Mouse (Mus musculus) neural tube, embryonic 14.5 days (tissue): Measurements from ENCODE around the gene Mmrn2. TPM values are rescaled to one million over a fixed set of nuclear protein-coding genes. Genes with fewer than 3 reads are reported as not detected.

Experiments
- ATAC-seq: fragments of 200-750 bp; cut with Nextera tagmentation; 2 replicates; pipeline ENCODE4 v1.8.0; 2017; ENCODE audit warnings: low read depth, mild to moderate bottlenecking, moderate TSS enrichment, moderate library complexity
- H3K27ac ChIP-seq: fragments of 300-500 bp; sonication (generic); 2 replicates; pipeline ENCODE4 v1.5.1; 2014; ENCODE audit warnings: low read depth, mild to moderate bottlenecking, control low read depth, low read length, moderate library complexity, mixed read lengths
- H3K27me3 ChIP-seq: fragments of 300-500 bp; sonication (generic); 2 replicates; pipeline ENCODE4 v1.6.1; 2014; ENCODE audit warnings: low read length; ENCODE audit not compliant: control insufficient read depth, insufficient read depth
- H3K36me3 ChIP-seq: fragments of 300-500 bp; sonication (generic); 2 replicates; pipeline ENCODE4 v1.6.1; 2014; ENCODE audit warnings: low read length, mixed read lengths; ENCODE audit not compliant: control insufficient read depth, insufficient read depth
- H3K4me1 ChIP-seq: fragments of 300-500 bp; sonication (generic); 2 replicates; pipeline ENCODE4 v1.6.1; 2014; ENCODE audit warnings: low read length; ENCODE audit not compliant: control insufficient read depth, insufficient read depth
- H3K4me2 ChIP-seq: fragments of 300-500 bp; sonication (generic); 2 replicates; pipeline ENCODE4 v1.6.1; 2014; ENCODE audit warnings: mild to moderate bottlenecking, low read depth, low read length, control low read depth
- H3K4me3 ChIP-seq: fragments of 300-500 bp; sonication (generic); 2 replicates; pipeline ENCODE4 v1.5.1; 2014; ENCODE audit warnings: low read depth, low read length, control low read depth, mixed read lengths
- H3K9ac ChIP-seq: fragments of 300-500 bp; sonication (generic); replicated peaks from 2 replicates; pipeline ENCODE4 v1.6.1; 2014; ENCODE audit warnings: low read depth, mild to moderate bottlenecking, control low read depth, low read length, mixed read lengths
- H3K9me3 ChIP-seq: fragments of 300-500 bp; sonication (generic); 2 replicates; pipeline ENCODE4 v1.6.1; 2016; ENCODE audit warnings: low read length; ENCODE audit not compliant: control insufficient read depth
- WGBS: fragments of 180-500 bp; shearing (Covaris S2); extraction: QIAGEN DNeasy Blood & Tissue Kit; methylation state at CpG from one replicate; pipeline ENCODE4 v1.1.7; 2014; 5-methylcytosine and 5-hydroxymethylcytosine counted together
- polyA plus RNA-seq: library from polyadenylated mRNA; unstranded; fragments of >200 nt; fragmentation: Nextera tagmentation; extraction: Ambion mirVana; gene quantifications from 2 replicates; pipeline ENCODE4 v1.2.1, GENCODE M21; 2014

Gene Mmrn2
- 2.4 and 4.3 TPM in 2 replicates for polyA plus RNA-seq

DNA sequence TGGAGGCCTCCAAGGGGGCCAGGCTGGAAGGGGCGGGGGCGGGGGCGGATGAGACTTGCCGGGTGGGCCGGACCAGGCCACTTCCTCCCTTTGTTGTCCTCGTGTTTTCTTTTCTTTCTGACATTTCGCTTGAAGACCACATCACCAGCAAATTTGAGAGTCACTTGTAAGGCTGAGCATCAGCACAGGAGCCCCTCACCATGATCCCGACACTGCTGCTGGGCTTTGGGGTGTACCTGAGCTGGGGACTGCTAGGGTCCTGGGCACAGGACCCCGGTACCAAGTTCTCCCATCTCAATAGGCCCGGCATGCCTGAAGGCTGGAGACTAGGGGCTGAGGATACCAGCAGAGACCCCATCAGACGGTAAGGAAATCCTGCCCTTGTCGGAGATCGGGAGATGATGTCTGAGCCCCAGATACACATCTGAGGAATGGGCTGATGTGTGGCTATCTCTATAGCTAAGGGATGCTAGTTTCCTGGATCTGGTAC, at the start of gene Mmrn2:
TSS of gene Mmrn2 (plus strand) at position 51 of the 490 bp plus-strand sequence.
- Histone ChIP-seq H3K9ac (no peak within 1 kb of the TSS), H3K36me3 (no peaks in the 10 kb centered on the region), H3K9me3 (no peaks in the 10 kb centered on the region), H3K4me2 (peak within 1 kb of the TSS; percentile 9; the same call in 1 of the 2 replicates), H3K27me3 (no peaks in the 10 kb centered on the region), H3K4me1 (peaks cover 4% of the 10 kb centered on the region), H3K4me3 (peak within 1 kb of the TSS; percentile 11; the same call in 1 of the 2 replicates), H3K27ac (no peak within 1 kb of the TSS; the same call in 1 of the 2 replicates)
- no peak for ATAC-seq
- WGBS, result 82% methylated on average over 13 of the region's 13 CpGs

DNA sequence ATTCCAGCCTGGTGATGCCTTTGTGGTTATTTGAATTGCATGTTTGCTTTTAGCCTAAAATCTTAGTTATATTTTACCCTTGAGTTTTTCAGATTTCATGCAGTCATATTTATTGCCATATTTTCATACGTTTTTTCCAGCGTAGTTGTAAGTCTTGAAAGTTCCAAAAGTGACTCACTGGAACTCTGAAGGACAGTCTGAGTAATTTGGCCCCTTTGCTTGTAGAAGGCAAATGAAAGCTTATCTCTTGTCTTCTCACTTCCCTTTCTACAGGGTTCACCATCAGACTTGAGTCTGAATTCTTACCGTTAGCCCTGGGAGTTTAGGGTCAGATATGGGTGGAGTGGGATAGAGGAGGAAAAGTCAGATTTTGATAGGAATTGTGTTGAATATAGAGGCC, 48.7 kb upstream of the Mmrn2 start:
- no peak overlapping the region for H3K9ac ChIP-seq
- H3K4me1 ChIP-seq, result no peaks in the 10 kb centered on the region
- no peak overlapping the region for H3K27ac ChIP-seq
- no peak overlapping the region for H3K4me2 ChIP-seq
- no peak overlapping the region for H3K4me3 ChIP-seq
- ATAC-seq, result no peak
- H3K36me3 ChIP-seq, result peaks cover 32% of the 10 kb centered on the region
- WGBS, result 95% methylated on average over 3 of the region's 3 CpGs
- no peaks in the 10 kb centered on the region for H3K9me3 ChIP-seq
- H3K27me3 ChIP-seq, result no peaks in the 10 kb centered on the region

DNA sequence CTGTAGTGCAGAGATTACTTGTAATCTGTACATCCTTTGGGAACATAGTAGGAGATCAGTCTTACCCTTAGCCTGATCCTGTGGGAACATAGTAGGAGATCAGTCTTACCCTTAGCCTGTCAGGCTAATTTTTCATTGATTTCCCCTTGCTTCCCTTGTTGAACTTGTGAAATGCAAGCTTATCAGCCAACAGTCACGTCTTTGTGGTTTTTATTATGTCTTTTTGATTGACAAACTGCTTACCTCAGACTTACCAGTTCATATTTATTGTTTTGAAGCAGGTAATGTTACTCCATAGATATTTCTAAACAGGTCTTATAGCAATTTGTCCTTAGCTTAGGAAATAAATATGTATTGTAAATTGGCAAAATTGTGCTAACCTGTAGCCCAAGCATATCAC, 47.6 kb upstream of the Mmrn2 start:
- H3K27me3 ChIP-seq, result no peaks in the 10 kb centered on the region
- WGBS, result 93% methylated on average over 1 of the region's 1 CpGs
- H3K9ac ChIP-seq, result no peak overlapping the region
- no peaks in the 10 kb centered on the region for H3K4me1 ChIP-seq
- no peak for ATAC-seq
- H3K36me3 ChIP-seq, result peaks cover 32% of the 10 kb centered on the region
- H3K4me2 ChIP-seq, result no peak overlapping the region
- H3K9me3 ChIP-seq, result no peaks in the 10 kb centered on the region
- H3K27ac ChIP-seq, result no peak overlapping the region
- H3K4me3 ChIP-seq, result no peak overlapping the region

DNA sequence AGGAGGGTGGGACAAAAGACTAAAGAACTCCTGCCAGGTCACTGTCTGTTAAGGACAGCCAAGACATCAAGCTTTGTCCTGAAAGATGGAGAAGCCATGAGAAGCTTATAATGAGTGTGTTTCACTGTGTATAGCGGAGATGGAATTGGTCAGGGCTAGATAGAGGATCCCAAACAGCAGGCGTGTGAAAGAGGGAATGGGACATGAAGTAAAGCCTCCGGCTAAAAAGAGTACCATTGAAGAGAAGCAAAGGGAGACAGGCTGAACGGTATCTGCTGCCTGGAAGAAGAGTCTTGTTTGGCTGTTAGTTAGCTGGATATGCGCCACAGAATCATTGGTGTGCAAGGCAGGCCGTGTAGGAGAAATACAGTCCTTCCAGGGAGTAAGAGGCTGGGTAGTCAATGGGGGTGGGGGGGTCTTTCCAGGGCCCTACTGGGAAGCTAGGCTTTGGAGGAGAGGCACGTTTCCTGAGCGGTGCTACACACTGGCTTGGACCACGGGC, 44.6 kb upstream of the Mmrn2 start:
- Histone ChIP-seq H3K36me3 (peaks cover 29% of the 10 kb centered on the region), H3K9ac (no peak overlapping the region), H3K4me3 (no peak overlapping the region), H3K4me2 (no peak overlapping the region), H3K4me1 (no peaks in the 10 kb centered on the region), H3K9me3 (no peaks in the 10 kb centered on the region), H3K27ac (no peak overlapping the region), H3K27me3 (no peaks in the 10 kb centered on the region)
- WGBS, result 81% methylated on average over 9 of the region's 9 CpGs
- ATAC-seq, result peak; percentile 87

DNA sequence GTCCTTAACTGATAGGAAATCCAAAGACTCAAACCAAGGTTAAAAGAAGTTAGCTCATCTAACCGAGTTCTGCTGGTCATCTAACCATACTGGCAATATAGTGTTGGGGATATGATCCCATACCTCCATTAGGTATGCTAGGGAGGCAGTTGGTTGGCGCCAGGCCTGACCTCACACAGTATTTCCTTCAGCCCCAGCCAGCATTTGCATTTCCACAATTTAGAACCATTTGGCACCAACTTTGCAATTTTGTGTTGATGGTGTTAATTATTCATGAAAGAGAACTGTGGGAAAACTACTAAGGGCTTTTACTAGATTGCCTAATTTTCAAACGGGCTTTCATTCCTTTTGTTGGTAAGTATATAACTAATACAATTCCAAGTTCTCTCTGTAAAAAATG, 43.4 kb upstream of the Mmrn2 start:
- Histone ChIP-seq H3K36me3 (peaks cover 34% of the 10 kb centered on the region), H3K9ac (no peak overlapping the region), H3K4me3 (no peak overlapping the region), H3K4me2 (no peak overlapping the region), H3K27ac (no peak overlapping the region; the same call in 1 of the 2 replicates), H3K27me3 (no peaks in the 10 kb centered on the region), H3K4me1 (no peaks in the 10 kb centered on the region), H3K9me3 (no peaks in the 10 kb centered on the region)
- WGBS, result 79% methylated on average over 3 of the region's 3 CpGs
- ATAC-seq, result peak; percentile 53; the same call in 1 of the 2 replicates

DNA sequence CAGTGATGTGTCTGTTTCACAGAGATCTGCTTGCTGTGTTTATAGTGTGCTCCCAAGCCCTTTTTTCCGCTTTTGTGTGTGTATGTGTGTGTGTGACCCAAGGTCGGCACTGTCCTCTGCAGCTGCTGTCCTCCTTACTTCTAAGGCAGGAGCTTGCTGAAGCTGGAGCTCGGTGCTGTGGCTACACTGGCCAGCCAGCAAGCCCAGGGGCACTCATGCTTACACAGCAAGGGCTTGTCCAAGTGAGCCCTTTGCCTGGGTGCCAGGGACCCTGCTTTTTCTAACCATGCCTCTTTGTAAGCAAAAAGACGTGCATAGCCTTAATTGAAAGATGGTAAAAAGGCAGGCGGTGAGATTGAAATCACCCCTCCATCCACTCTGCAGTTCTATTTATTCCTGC, 42.8 kb upstream of the Mmrn2 start:
- H3K4me2 ChIP-seq, result no peak overlapping the region
- H3K9me3 ChIP-seq, result no peaks in the 10 kb centered on the region
- 84% methylated on average over 5 of the region's 5 CpGs for WGBS
- peak; percentile 68 for ATAC-seq
- no peak overlapping the region for H3K9ac ChIP-seq
- H3K4me1 ChIP-seq, result no peaks in the 10 kb centered on the region
- peak overlapping the region; percentile 56 for H3K27ac ChIP-seq
- H3K27me3 ChIP-seq, result no peaks in the 10 kb centered on the region
- no peak overlapping the region for H3K4me3 ChIP-seq
- H3K36me3 ChIP-seq, result peaks cover 34% of the 10 kb centered on the region

DNA sequence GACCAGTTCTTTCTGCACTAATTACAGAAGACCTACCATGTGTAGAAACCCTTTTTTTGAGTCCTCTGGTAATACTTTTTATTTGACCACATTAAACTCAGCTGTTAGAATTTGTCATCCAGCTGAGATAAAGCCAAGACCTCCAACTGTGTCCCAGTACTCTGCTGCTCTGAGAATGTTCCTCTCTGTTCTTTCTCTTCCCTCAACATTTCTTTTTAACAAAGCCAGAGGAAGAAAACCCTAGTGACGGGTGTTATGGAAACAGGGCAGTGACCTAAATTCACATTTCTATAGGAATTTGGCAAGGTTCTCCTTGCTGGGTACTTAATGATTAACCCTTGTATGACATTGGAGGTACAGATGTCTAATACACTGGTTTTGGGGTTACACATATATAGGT, 35.8 kb upstream of the Mmrn2 start:
- Histone ChIP-seq H3K4me1 (no peaks in the 10 kb centered on the region), H3K36me3 (peaks cover 59% of the 10 kb centered on the region), H3K9ac (no peak overlapping the region), H3K9me3 (no peaks in the 10 kb centered on the region), H3K27me3 (no peaks in the 10 kb centered on the region), H3K27ac (no peak overlapping the region), H3K4me3 (no peak overlapping the region), H3K4me2 (no peak overlapping the region)
- 40% methylated on average over 1 of the region's 1 CpGs for WGBS
- ATAC-seq, result no peak

DNA sequence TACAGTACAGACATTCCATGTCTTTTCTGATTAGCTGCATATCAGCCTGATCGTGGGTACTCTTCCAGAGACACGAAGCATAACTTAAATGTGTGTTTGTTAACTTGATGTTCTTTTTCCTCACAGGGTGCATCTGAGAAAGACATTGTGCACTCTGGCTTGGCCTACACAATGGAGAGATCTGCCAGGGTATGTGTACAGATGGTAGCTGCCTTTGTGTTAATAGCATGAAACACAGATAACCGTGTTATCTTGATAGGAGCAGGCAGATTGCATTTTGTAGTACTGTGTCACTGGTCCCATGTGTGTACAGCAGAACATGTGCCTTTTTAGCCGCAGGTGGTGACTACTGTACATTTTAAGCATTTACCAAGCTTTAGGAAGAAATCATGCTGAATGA, 33.3 kb upstream of the Mmrn2 start:
- ATAC-seq, result no peak
- 87% methylated on average over 4 of the region's 4 CpGs for WGBS
- peaks cover 38% of the 10 kb centered on the region for H3K36me3 ChIP-seq
- no peak overlapping the region for H3K27ac ChIP-seq
- H3K9ac ChIP-seq, result no peak overlapping the region
- no peaks in the 10 kb centered on the region for H3K27me3 ChIP-seq
- no peaks in the 10 kb centered on the region for H3K4me1 ChIP-seq
- no peak overlapping the region for H3K4me3 ChIP-seq
- no peaks in the 10 kb centered on the region for H3K9me3 ChIP-seq
- no peak overlapping the region for H3K4me2 ChIP-seq

DNA sequence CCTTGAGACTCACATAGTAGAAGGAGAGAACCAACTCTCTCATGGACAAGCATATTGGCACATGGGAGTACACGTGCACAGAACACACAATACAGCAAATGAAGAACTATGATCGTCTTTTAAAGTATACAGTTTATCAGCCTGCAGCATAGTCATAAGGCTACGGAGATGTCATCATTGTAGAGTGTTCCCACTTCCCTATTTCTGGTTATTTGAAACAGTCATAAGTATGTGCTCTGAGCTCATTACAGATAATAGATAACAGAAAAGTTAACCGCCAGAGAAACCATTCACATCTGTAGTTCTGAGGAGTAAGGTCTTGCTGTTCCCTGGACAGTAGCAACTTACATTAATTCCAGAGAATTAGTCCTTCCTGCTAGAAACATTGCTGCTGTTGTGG, 32.2 kb upstream of the Mmrn2 start:
- no peak overlapping the region for H3K27ac ChIP-seq
- no peak for ATAC-seq
- no peaks in the 10 kb centered on the region for H3K27me3 ChIP-seq
- no peak overlapping the region for H3K9ac ChIP-seq
- H3K4me3 ChIP-seq, result no peak overlapping the region
- peaks cover 35% of the 10 kb centered on the region for H3K36me3 ChIP-seq
- no peaks in the 10 kb centered on the region for H3K9me3 ChIP-seq
- H3K4me1 ChIP-seq, result no peaks in the 10 kb centered on the region
- H3K4me2 ChIP-seq, result no peak overlapping the region
- 96% methylated on average over 4 of the region's 4 CpGs for WGBS
